Mouse (Mus musculus): ENCODE data around the gene Gas2l2. TPM values are rescaled to one million over a fixed set of nuclear protein-coding genes. Genes with fewer than 3 reads are reported as not detected.

The Gas2l2 gene
- 0.27 and 0.39 TPM in 2 replicates for polyA plus RNA-seq (2016; fragmentation: Nextera tagmentation; extraction: Ambion mirVana)

DNA sequence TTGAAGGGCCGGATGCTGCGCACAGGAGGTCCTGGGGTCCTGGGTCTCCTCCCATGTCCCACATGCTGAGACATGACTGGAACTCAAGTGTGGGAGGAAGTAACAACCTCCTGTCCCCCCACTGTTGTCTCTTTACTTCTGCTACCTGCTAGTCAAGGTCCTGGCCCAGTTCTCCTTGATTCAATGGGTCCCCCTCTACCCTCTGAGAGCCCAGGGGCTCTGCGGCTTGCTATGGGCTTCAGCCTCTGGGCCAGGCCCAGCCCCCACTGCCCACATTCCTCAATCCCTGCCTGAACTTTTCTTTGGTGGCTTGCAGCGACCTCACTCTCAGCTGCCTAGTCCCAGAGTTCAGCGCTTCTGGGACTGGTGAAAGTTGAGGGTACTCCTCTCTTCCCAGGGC is at the start of gene Gas2l2:
Gas2l2 (minus strand) TSS at position 101 of the 400 bp plus-strand sequence.
- H3K9me3 ChIP-seq, result no peaks in the 10 kb centered on the region
- peak within 1 kb of the TSS; percentile 23; the same call in 1 of the 2 replicates for H3K27ac ChIP-seq
- peaks cover 14% of the 10 kb centered on the region for H3K4me1 ChIP-seq (replicated peaks)
- no peaks in the 10 kb centered on the region for H3K36me3 ChIP-seq
- DNase-seq (ENCODE audit: low spot score), result no peak
- WGBS, result 53% methylated on average over 5 of the region's 5 CpGs
- H3K27me3 ChIP-seq (ENCODE audit: insufficient read depth, poor library complexity, severe bottlenecking), result peaks cover 47% of the 10 kb centered on the region
- 0 out of 2 replicates have a peak within 1 kb of the TSS, but pooled peaks have one; percentile 11 for H3K4me3 ChIP-seq

- Histone ChIP-seq H3K27me3 (ENCODE audit: insufficient read depth, poor library complexity, severe bottlenecking) (peaks cover 21% of the 10 kb centered on the region), H3K4me1 (replicated peaks) (peaks cover 20% of the 10 kb centered on the region), H3K27ac (peak overlapping the region; percentile 99), H3K36me3 (peaks cover 31% of the 10 kb centered on the region), H3K9me3 (no peaks in the 10 kb centered on the region), H3K4me3 (peak overlapping the region; percentile 97)
- DNase-seq (ENCODE audit: low spot score), result no peak
- under 1% methylated on average over 52 of the region's 52 CpGs for WGBS
Observed at GRCm38 (mm10) chr11:83473235-83474016, 44.2 kb upstream of the Gas2l2 start.

GRCm38 (mm10) chr11:83472324-83473234 is 43.3 kb upstream of the Gas2l2 start, which contains the start of gene Taf15:
Gene Taf15, plus strand, starts transcription at chr11:83473086.
- peak; percentile 99 for DNase-seq (ENCODE audit: low spot score)
- peaks cover 20% of the 10 kb centered on the region for H3K4me1 ChIP-seq (replicated peaks)
- no peaks in the 10 kb centered on the region for H3K9me3 ChIP-seq
- peaks cover 24% of the 10 kb centered on the region for H3K36me3 ChIP-seq
- under 1% methylated on average over 66 of the region's 66 CpGs for WGBS
- peak within 1 kb of the TSS; percentile 97 for H3K4me3 ChIP-seq
- peak within 1 kb of the TSS; percentile 99 for H3K27ac ChIP-seq
- H3K27me3 ChIP-seq (ENCODE audit: insufficient read depth, poor library complexity, severe bottlenecking), result peaks cover 28% of the 10 kb centered on the region

- peak overlapping the region; percentile 97; the same call in 1 of the 2 replicates for H3K4me3 ChIP-seq
Observed at GRCm38 (mm10) chr11:83471766-83472165, 42.5 kb upstream of the Gas2l2 start.

DNA sequence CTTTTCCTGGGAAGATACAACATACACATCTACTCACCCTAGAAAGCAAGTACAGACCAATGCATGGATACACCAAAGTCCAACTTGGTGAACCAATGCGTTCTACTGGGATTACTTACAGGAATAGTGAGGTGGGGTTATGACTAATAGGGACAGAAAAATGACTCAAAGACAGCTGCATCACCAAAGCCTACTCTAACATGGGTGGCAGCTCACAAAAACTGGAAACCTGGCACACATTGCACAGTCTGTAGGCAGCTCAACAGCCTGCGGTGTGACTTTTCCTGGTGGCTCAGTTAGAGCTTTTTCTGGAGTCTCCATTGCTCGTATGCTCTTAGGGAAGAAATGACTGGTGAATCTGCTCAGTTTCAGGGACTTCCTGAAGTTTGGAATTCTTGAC is 39.5 kb upstream of the Gas2l2 start:
- 89% methylated on average over 3 of the region's 3 CpGs for WGBS
- no peaks in the 10 kb centered on the region for H3K36me3 ChIP-seq
- DNase-seq (ENCODE audit: low spot score), result no peak
- H3K27me3 ChIP-seq (ENCODE audit: insufficient read depth, poor library complexity, severe bottlenecking), result peaks cover 63% of the 10 kb centered on the region
- peaks cover 11% of the 10 kb centered on the region for H3K4me1 ChIP-seq (replicated peaks)
- no peak overlapping the region for H3K4me3 ChIP-seq
- H3K27ac ChIP-seq, result no peak overlapping the region
- no peaks in the 10 kb centered on the region for H3K9me3 ChIP-seq

More at GRCm38 (mm10) chr11:83471766-83472165, 42.5 kb upstream of the Gas2l2 start:
- no peaks in the 10 kb centered on the region for H3K9me3 ChIP-seq
- peaks cover 20% of the 10 kb centered on the region for H3K4me1 ChIP-seq (replicated peaks)
- 82% methylated on average over 2 of the region's 2 CpGs for WGBS
- DNase-seq (ENCODE audit: low spot score), result no peak
- peak overlapping the region; percentile 99; the same call in 1 of the 2 replicates for H3K27ac ChIP-seq
- H3K36me3 ChIP-seq, result peaks cover 16% of the 10 kb centered on the region
- H3K27me3 ChIP-seq (ENCODE audit: insufficient read depth, poor library complexity, severe bottlenecking), result peaks cover 35% of the 10 kb centered on the region

- DNase-seq (ENCODE audit: low spot score), result no peak
- Histone ChIP-seq H3K27ac (no peak overlapping the region), H3K4me3 (no peak overlapping the region), H3K36me3 (no peaks in the 10 kb centered on the region), H3K9me3 (no peaks in the 10 kb centered on the region), H3K4me1 (replicated peaks) (peaks cover 22% of the 10 kb centered on the region), H3K27me3 (ENCODE audit: insufficient read depth, poor library complexity, severe bottlenecking) (peaks cover 79% of the 10 kb centered on the region)
- WGBS, result 75% methylated on average over 11 of the region's 11 CpGs
Observed at GRCm38 (mm10) chr11:83467120-83467652, 37.9 kb upstream of the Gas2l2 start.

DNA sequence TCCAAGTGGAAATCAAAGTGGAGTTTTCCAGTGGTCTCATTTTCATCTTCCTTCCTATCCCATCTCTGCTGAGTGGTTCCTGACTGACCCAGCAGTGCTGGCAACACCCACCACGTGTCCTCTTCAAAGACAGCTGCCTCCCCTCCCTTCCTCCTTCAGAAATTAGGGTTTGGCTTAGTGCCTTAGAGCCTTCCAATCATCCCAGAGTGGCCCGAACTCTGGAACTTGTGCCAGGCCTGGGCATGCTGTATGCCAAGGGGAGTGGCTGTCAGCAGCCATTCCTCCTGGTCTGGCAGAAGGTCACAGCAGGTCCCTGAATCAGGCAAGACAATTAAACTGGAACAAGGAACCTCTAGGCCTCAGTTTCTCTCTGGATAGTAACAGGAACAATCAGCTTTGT is 36.7 kb upstream of the Gas2l2 start:
- H3K27me3 ChIP-seq (ENCODE audit: insufficient read depth, poor library complexity, severe bottlenecking), result peaks cover 82% of the 10 kb centered on the region
- H3K9me3 ChIP-seq, result no peaks in the 10 kb centered on the region
- H3K4me3 ChIP-seq, result no peak overlapping the region
- 37% methylated on average over 2 of the region's 2 CpGs for WGBS
- no peak overlapping the region for H3K27ac ChIP-seq
- no peak for DNase-seq (ENCODE audit: low spot score)
- no peaks in the 10 kb centered on the region for H3K36me3 ChIP-seq
- H3K4me1 ChIP-seq (replicated peaks), result peaks cover 20% of the 10 kb centered on the region

GRCm38 (mm10) chr11:83462711-83463244 is 33.5 kb upstream of the Gas2l2 start, which contains the start of gene Mmp28:
Gene Mmp28, minus strand, starts transcription at chr11:83463071.
- Histone ChIP-seq H3K4me3 (peak within 1 kb of the TSS; percentile 64), H3K4me1 (replicated peaks) (peaks cover 27% of the 10 kb centered on the region), H3K36me3 (no peaks in the 10 kb centered on the region), H3K27ac (peak within 1 kb of the TSS; percentile 78), H3K9me3 (no peaks in the 10 kb centered on the region), H3K27me3 (ENCODE audit: insufficient read depth, poor library complexity, severe bottlenecking) (peaks cover 75% of the 10 kb centered on the region)
- 0% methylated on average over 42 of the region's 42 CpGs for WGBS
- peak; percentile 61 for DNase-seq (ENCODE audit: low spot score)

- H3K4me3 ChIP-seq, result no peak overlapping the region
- H3K36me3 ChIP-seq, result no peaks in the 10 kb centered on the region
- peaks cover 66% of the 10 kb centered on the region for H3K27me3 ChIP-seq (ENCODE audit: insufficient read depth, poor library complexity, severe bottlenecking)
- 71% methylated on average over 10 of the region's 10 CpGs for WGBS
- no peaks in the 10 kb centered on the region for H3K9me3 ChIP-seq
- no peak for DNase-seq (ENCODE audit: low spot score)
- H3K27ac ChIP-seq, result no peak overlapping the region
- H3K4me1 ChIP-seq (replicated peaks), result peaks cover 37% of the 10 kb centered on the region
Observed at GRCm38 (mm10) chr11:83461462-83462027, 32.3 kb upstream of the Gas2l2 start.

DNA sequence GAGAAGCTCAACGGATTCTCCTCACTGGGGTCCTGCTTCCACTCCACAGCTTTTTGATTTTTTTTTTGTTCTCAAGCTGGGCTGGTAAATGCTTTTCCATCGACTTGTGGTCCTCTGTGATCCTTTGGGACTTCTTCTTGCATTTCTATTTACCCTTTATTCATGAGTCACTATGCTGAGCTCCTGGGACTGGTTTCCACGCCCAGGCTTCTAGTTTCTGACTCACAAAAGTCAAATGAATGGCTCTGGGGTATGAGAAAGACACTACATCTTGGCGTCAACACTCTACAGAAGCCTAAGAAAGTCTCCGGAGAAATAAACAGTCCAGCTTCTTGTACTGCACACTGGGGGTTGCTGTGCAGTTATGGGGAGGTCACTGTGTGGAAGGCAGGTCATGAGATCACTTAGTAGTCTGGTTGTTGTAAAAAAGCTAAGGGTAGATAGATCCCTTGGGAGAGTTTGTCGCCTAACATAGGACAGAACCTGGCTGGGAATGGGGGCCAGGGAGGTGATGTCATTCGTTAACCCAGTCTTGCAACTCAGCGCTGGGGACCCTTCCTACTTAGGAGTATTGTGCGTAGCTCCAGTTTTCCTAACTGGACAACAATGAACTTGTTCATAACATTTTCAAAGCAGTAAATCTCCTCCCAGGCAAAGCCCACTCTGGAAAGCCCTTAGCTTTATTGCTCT is 28.8 kb upstream of the Gas2l2 start:
- H3K9me3 ChIP-seq, result no peaks in the 10 kb centered on the region
- no peaks in the 10 kb centered on the region for H3K36me3 ChIP-seq
- H3K27me3 ChIP-seq (ENCODE audit: insufficient read depth, poor library complexity, severe bottlenecking), result peaks cover 38% of the 10 kb centered on the region
- H3K4me3 ChIP-seq, result no peak overlapping the region
- no peak for DNase-seq (ENCODE audit: low spot score)
- H3K4me1 ChIP-seq (replicated peaks), result peaks cover 39% of the 10 kb centered on the region
- H3K27ac ChIP-seq, result no peak overlapping the region
- WGBS, result 72% methylated on average over 9 of the region's 9 CpGs

GRCm38 (mm10) chr11:83457257-83457656 is 28.0 kb upstream of the Gas2l2 start:
- H3K27ac ChIP-seq, result no peak overlapping the region; the same call in 1 of the 2 replicates

More at GRCm38 (mm10) chr11:83457257-83457656, 28.0 kb upstream of the Gas2l2 start:
- H3K4me3 ChIP-seq, result no peak overlapping the region
- peaks cover 31% of the 10 kb centered on the region for H3K4me1 ChIP-seq (replicated peaks)
- peaks cover 30% of the 10 kb centered on the region for H3K27me3 ChIP-seq (ENCODE audit: insufficient read depth, poor library complexity, severe bottlenecking)
- 39% methylated on average over 7 of the region's 7 CpGs for WGBS
- H3K36me3 ChIP-seq, result no peaks in the 10 kb centered on the region
- no peaks in the 10 kb centered on the region for H3K9me3 ChIP-seq
- no peak for DNase-seq (ENCODE audit: low spot score)

Measured in hindbrain, embryonic 10.5 days (tissue).